Mouse (Mus musculus) liver, adult 2 months (tissue): ENCODE results near the gene Chit1.

Experiments
- CTCF ChIP-seq: fragments of 200-500 bp; IDR thresholded peaks from 2 replicates; pipeline ENCODE4 v1.5.1; 2011; ENCODE audit warnings: low read depth, low read length, control low read depth
- POLR2A ChIP-seq: fragments of 200-500 bp; IDR thresholded peaks from 2 replicates; pipeline ENCODE4 v1.6.1; 2011; ENCODE audit warnings: low read length, control low read depth; ENCODE audit not compliant: insufficient read depth; ENCODE audit errors: extremely low read depth

GRCm38 (mm10) chr1:134065241-134065809, 45.7 kb upstream of the Chit1 start:
- TF ChIP-seq POLR2A (no peak), CTCF (no peak)
